Mouse (Mus musculus) left cerebral cortex, postnatal 14 days (tissue): Measurements from ENCODE around the gene Lrfn1. TPM values are rescaled to one million over a fixed set of nuclear protein-coding genes. Genes with fewer than 3 reads are reported as not detected.

ENCODE experiments used
- DNase-seq, 2 experiments: peaks; one replicate each; pipeline ENCODE4 v3.0.0; 2021 to 2022; ENCODE audit warnings: low spot score in 2 of 2, mixed read lengths in 1 of 2
- intact Hi-C: fragments of 180-260 bp; cut with DNase I; formaldehyde crosslinking; loops from one replicate; pipeline ENCODE4 v1.15.1; 2025
- long read RNA-seq, 2 experiments: library from polyadenylated mRNA; stranded (forward); transcript quantifications; one replicate each; pipeline ENCODE4 v2.0.0; 2021
- total RNA-seq, 2 experiments: library from RNA; stranded (reverse); gene quantifications; 2 replicates each; pipeline ENCODE4 v1.2.3; 2021

Lrfn1 gene
- 10 to 100 TPM; 97.0 to 98.5 TPM for total RNA-seq
- long read RNA-seq, experiment 1, transcript Lrfn1-202 (2 exons, 3,060 nt): major isoform, 8 of 68 reads
- long read RNA-seq, experiment 1, partial matches to known transcripts: 10 of 68 reads
- long read RNA-seq, experiment 1, other reads (novel, unspliced or antisense): 50 of 68 reads
- long read RNA-seq, experiment 2, transcript Lrfn1-202 (2 exons, 3,060 nt): major isoform, 7 of 67 reads
- long read RNA-seq, experiment 2, partial matches to known transcripts: 6 of 67 reads
- long read RNA-seq, experiment 2, other reads (novel, unspliced or antisense): 54 of 67 reads

- peak in 1 of 2 experiments; percentile 24 for DNase-seq
- intact Hi-C loops: no loop called here
Observed at GRCm38 (mm10) chr7:28451531-28452360, at the start of gene Lrfn1. TSS of gene Lrfn1 (plus strand) at chr7:28451980.

GRCm38 (mm10) chr7:28410841-28411475 lies 40.8 kb upstream of the Lrfn1 start:
- intact Hi-C loops: no loop called here
- no peak for DNase-seq

- DNase-seq: no peak
- intact Hi-C loops: no loop called here
Observed at GRCm38 (mm10) chr7:28412826-28413225, 39.0 kb upstream of the Lrfn1 start.

- DNase-seq: no peak
- intact Hi-C loops: no loop called here
Observed at GRCm38 (mm10) chr7:28417368-28417767, 34.4 kb upstream of the Lrfn1 start.

GRCm38 (mm10) chr7:28418096-28418670 lies 33.6 kb upstream of the Lrfn1 start:
- peak; percentile 34 for DNase-seq
- intact Hi-C loops: no loop called here

GRCm38 (mm10) chr7:28419416-28419815 lies 32.4 kb upstream of the Lrfn1 start:
- intact Hi-C loops: no loop called here
- no peak for DNase-seq

GRCm38 (mm10) chr7:28423018-28423417 lies 28.8 kb upstream of the Lrfn1 start:
- intact Hi-C loops: no loop called here
- DNase-seq: no peak

- intact Hi-C loops: no loop called here
Observed at GRCm38 (mm10) chr7:28427738-28428137, 24.0 kb upstream of the Lrfn1 start.

GRCm38 (mm10) chr7:28430512-28430911 lies 21.3 kb upstream of the Lrfn1 start:
- no peak for DNase-seq
- intact Hi-C loops: no loop called here

More at GRCm38 (mm10) chr7:28427738-28428137, 24.0 kb upstream of the Lrfn1 start:
- DNase-seq: no peak

- intact Hi-C loops: no loop called here
- no peak for DNase-seq
Observed at GRCm38 (mm10) chr7:28432252-28432651, 19.5 kb upstream of the Lrfn1 start.

- intact Hi-C loops: loop anchor here (2.0 kb wide), 2 partner anchors 165 to 291 kb away; no protein-coding TSS in a partner anchor
- peak in 1 of 2 experiments; percentile 13 for DNase-seq
Observed at GRCm38 (mm10) chr7:28435660-28436259, 16.0 kb upstream of the Lrfn1 start.

GRCm38 (mm10) chr7:28436271-28436904 lies 15.4 kb upstream of the Lrfn1 start:
- DNase-seq: peak; percentile 100
- intact Hi-C loops: loop anchor here (2.0 kb wide), 2 partner anchors 164 to 290 kb away; no protein-coding TSS in a partner anchor

GRCm38 (mm10) chr7:28436932-28437570 lies 14.7 kb upstream of the Lrfn1 start, which contains the start of gene Gmfg:
TSS of gene Gmfg (plus strand) at chr7:28437447.
- peak; percentile 82 to 87 for DNase-seq
- intact Hi-C loops: loop anchor here (2.0 kb wide), 2 partner anchors 164 to 290 kb away; no protein-coding TSS in a partner anchor

- DNase-seq: no peak
- intact Hi-C loops: loop anchor here (2.0 kb wide), 2 partner anchors 163 to 289 kb away; no protein-coding TSS in a partner anchor
Observed at GRCm38 (mm10) chr7:28437964-28438363, 13.8 kb upstream of the Lrfn1 start.

- intact Hi-C loops: no loop called here
- DNase-seq: no peak
Observed at GRCm38 (mm10) chr7:28438771-28439170, 13.0 kb upstream of the Lrfn1 start.

GRCm38 (mm10) chr7:28440739-28441138 lies 11.0 kb upstream of the Lrfn1 start:
- DNase-seq: peak in 1 of 2 experiments; percentile 22
- intact Hi-C loops: no loop called here

- intact Hi-C loops: no loop called here
- DNase-seq: no peak
Observed at GRCm38 (mm10) chr7:28441776-28442485, 9.8 kb upstream of the Lrfn1 start.
